Mouse (Mus musculus) liver, embryonic 14.5 days (tissue): ENCODE results near the gene Radil. TPM values are rescaled to one million over a fixed set of nuclear protein-coding genes. Genes with fewer than 3 reads are reported as not detected.

Experiments
- ATAC-seq: fragments of 200-750 bp; cut with Nextera tagmentation; 2 replicates; pipeline ENCODE4 v1.8.0; 2017; ENCODE audit warnings: moderate number of reproducible peaks, mild to moderate bottlenecking, moderate library complexity; ENCODE audit not compliant: insufficient read depth
- DNase-seq, 3 experiments: peaks; one replicate each; pipeline ENCODE4 v3.0.0-alpha.2; 2012 to 2013; ENCODE audit warnings: low read depth in 3 of 3, low spot score in 3 of 3
- H3K27ac ChIP-seq: fragments of 300-500 bp; sonication (generic); 2 replicates; pipeline ENCODE4 v1.5.1; 2014; ENCODE audit warnings: moderate library complexity, mild to moderate bottlenecking, control low read depth, inconsistent platforms
- H3K27me3 ChIP-seq: fragments of 300-500 bp; sonication (generic); 2 replicates; pipeline ENCODE4 v1.6.1; 2014; ENCODE audit warnings: mild to moderate bottlenecking, low read length, moderate library complexity; ENCODE audit not compliant: control insufficient read depth, insufficient read depth
- H3K36me3 ChIP-seq: fragments of 300-500 bp; sonication (generic); replicated peaks from 2 replicates; pipeline ENCODE4 v1.6.1; 2014; ENCODE audit warnings: low read depth; ENCODE audit not compliant: control insufficient read depth, insufficient read depth
- H3K4me1 ChIP-seq, 2 experiments: fragments of 200-500 bp in 1 of 2; fragments of 300-500 bp in 1 of 2; sonication (generic) in 1 of 2; replicated peaks; 2 replicates each; pipeline ENCODE4 v1.6.1; 2012 to 2014; ENCODE audit warnings: antibody characterized with exemption in 1 of 2, inconsistent platforms in 1 of 2, low read length in 1 of 2; ENCODE audit not compliant: control insufficient read depth in 2 of 2, insufficient read depth in 2 of 2
- H3K4me2 ChIP-seq: fragments of 300-500 bp; sonication (generic); 2 replicates; pipeline ENCODE4 v1.6.1; 2014; ENCODE audit warnings: low read depth, mild to moderate bottlenecking, control low read depth, moderate library complexity
- H3K4me3 ChIP-seq, 2 experiments: fragments of 200-500 bp in 1 of 2; fragments of 300-500 bp in 1 of 2; sonication (generic) in 1 of 2; 2 replicates each; pipeline ENCODE4 v1.5.1; 2012 to 2014; ENCODE audit warnings: low read depth in 2 of 2, low read length in 2 of 2, mild to moderate bottlenecking in 2 of 2, control low read depth in 1 of 2, inconsistent platforms in 1 of 2, moderate library complexity in 1 of 2; ENCODE audit not compliant: insufficient read depth in 1 of 2
- H3K9ac ChIP-seq: fragments of 300-500 bp; sonication (generic); replicated peaks from 2 replicates; pipeline ENCODE4 v1.6.1; 2014; ENCODE audit warnings: mild to moderate bottlenecking, control low read depth, moderate library complexity
- H3K9me3 ChIP-seq: fragments of 300-500 bp; sonication (generic); 2 replicates; pipeline ENCODE4 v1.6.1; 2016; ENCODE audit warnings: low read length, mixed read lengths; ENCODE audit not compliant: control insufficient read depth
- CTCF ChIP-seq: IDR thresholded peaks from 2 replicates; pipeline ENCODE4 v1.5.1; 2016; ENCODE audit warnings: antibody characterized with exemption, low read depth, control low read depth
- EP300 ChIP-seq: IDR thresholded peaks from 2 replicates; pipeline ENCODE4 v1.6.1; 2016; ENCODE audit warnings: antibody characterized with exemption, low read depth
- WGBS: fragments of 180-500 bp; shearing (Covaris S2); extraction: QIAGEN DNeasy Blood & Tissue Kit; methylation state at CpG from one replicate; pipeline ENCODE4 v1.1.7; 2014; ENCODE audit not compliant: insufficient replicate concordance; 5-methylcytosine and 5-hydroxymethylcytosine counted together
- polyA plus RNA-seq, 2 experiments: library from polyadenylated mRNA; depleted of rRNA in 1 of 2; stranded (reverse) in 1 of 2; unstranded in 1 of 2; fragments of >200 nt; fragmentation: Nextera tagmentation in 1 of 2; extraction: Ambion mirVana in 1 of 2; gene quantifications; 2 replicates each; pipeline versions ENCODE4 v1.2.1 to v1.2.3; 2012 to 2014

Radil gene
- polyA plus RNA-seq, 2 experiments, result 0.03 to 0.05 TPM

GRCm38 (mm10) chr5:142521195-142521866, 29.6 kb downstream of the Radil start:
- ATAC-seq (peak; percentile 91), DNase-seq (peak; percentile 36 to 57 (median 47))
- Histone ChIP-seq H3K27me3 (no peaks in the 10 kb centered on the region), H3K4me2 (no peak overlapping the region; the same call in none of the 2 replicates), H3K4me3 (peak overlapping the region in 1 of 2 experiments; percentile 11; a peak in 2 of 4 replicates), H3K4me1 (peaks cover 0 to 27% of the 10 kb centered on the region in 2 experiments; a peak in 2 of 4 replicates), H3K36me3 (no peaks in the 10 kb centered on the region), H3K9me3 (no peaks in the 10 kb centered on the region), H3K9ac (no peak overlapping the region; the same call in 1 of the 2 replicates), H3K27ac (peak overlapping the region; percentile 59)
- no peak for TF ChIP-seq CTCF
- no peak for TF ChIP-seq EP300
- WGBS, result 52% methylated on average over 11 of the region's 11 CpGs

- DNase-seq (no peak), ATAC-seq (no peak)
- H3K9ac ChIP-seq, result no peak overlapping the region
- H3K9me3 ChIP-seq, result no peaks in the 10 kb centered on the region
- no peak overlapping the region for H3K27ac ChIP-seq
- H3K4me3 ChIP-seq, result no peak overlapping the region
- WGBS, result 53% methylated on average over 4 of the region's 4 CpGs
- TF ChIP-seq CTCF (no peak), EP300 (no peak)
- H3K27me3 ChIP-seq, result no peaks in the 10 kb centered on the region
- no peaks in the 10 kb centered on the region for H3K36me3 ChIP-seq
- peaks cover 0 to 27% of the 10 kb centered on the region in 2 experiments; a peak in 2 of 4 replicates for H3K4me1 ChIP-seq
- no peak overlapping the region for H3K4me2 ChIP-seq
These were observed 30.5 kb downstream of the Radil start for GRCm38 (mm10) chr5:142520360-142520759.

GRCm38 (mm10) chr5:142518973-142519372, 31.9 kb downstream of the Radil start:
- Histone ChIP-seq H3K4me2 (no peak overlapping the region), H3K36me3 (no peaks in the 10 kb centered on the region), H3K27ac (no peak overlapping the region), H3K4me3 (no peak overlapping the region), H3K9ac (no peak overlapping the region), H3K9me3 (no peaks in the 10 kb centered on the region), H3K4me1 (peaks cover 0 to 27% of the 10 kb centered on the region in 2 experiments; a peak in 2 of 4 replicates), H3K27me3 (no peaks in the 10 kb centered on the region)
- no peak for DNase-seq
- no peak for ATAC-seq
- no peak for TF ChIP-seq EP300
- TF ChIP-seq CTCF, result no peak
- 40% methylated on average over 6 of the region's 6 CpGs for WGBS

GRCm38 (mm10) chr5:142512112-142512511, 38.8 kb downstream of the Radil start:
- Histone ChIP-seq H3K27me3 (no peaks in the 10 kb centered on the region), H3K36me3 (no peaks in the 10 kb centered on the region), H3K4me2 (no peak overlapping the region), H3K9me3 (no peaks in the 10 kb centered on the region), H3K9ac (no peak overlapping the region), H3K27ac (no peak overlapping the region), H3K4me1 (no peaks in the 10 kb centered on the region), H3K4me3 (no peak overlapping the region)
- DNase-seq (no peak), ATAC-seq (no peak)
- TF ChIP-seq CTCF, result no peak
- no peak for TF ChIP-seq EP300
- 60% methylated on average over 4 of the region's 4 CpGs for WGBS

GRCm38 (mm10) chr5:142510061-142510414, 40.9 kb downstream of the Radil start:
- DNase-seq, result no peak
- no peak overlapping the region for H3K4me2 ChIP-seq
- no peaks in the 10 kb centered on the region for H3K4me1 ChIP-seq
- H3K27ac ChIP-seq, result no peak overlapping the region
- no peak for ATAC-seq
- WGBS, result 62% methylated on average over 7 of the region's 7 CpGs
- no peaks in the 10 kb centered on the region for H3K36me3 ChIP-seq
- no peak overlapping the region for H3K4me3 ChIP-seq
- no peaks in the 10 kb centered on the region for H3K27me3 ChIP-seq
- no peak for TF ChIP-seq CTCF
- no peak for TF ChIP-seq EP300
- H3K9ac ChIP-seq, result no peak overlapping the region
- no peaks in the 10 kb centered on the region for H3K9me3 ChIP-seq
